Mouse (Mus musculus) cerebellum, adult 9-10 months (tissue): ENCODE measurements around the gene Borcs7.
"Not testable (repeated sequence)": the region's sequence is repeated elsewhere in the genome, so short reads cannot be mapped to it uniquely, and the experiment has no call there.

Experiments used
- DNase-seq: peaks from one replicate; pipeline ENCODE4 v3.0.0; 2022

Gene Borcs7

GRCm38 (mm10) chr19:46718150-46718549 is 28.4 kb downstream of the Borcs7 start:
- no peak for DNase-seq

- no peak for DNase-seq
Measured at GRCm38 (mm10) chr19:46724411-46724810, 34.7 kb downstream of the Borcs7 start.

- DNase-seq: no peak
Measured at GRCm38 (mm10) chr19:46726142-46726541, 36.4 kb downstream of the Borcs7 start.

GRCm38 (mm10) chr19:46727140-46727736 is 37.5 kb downstream of the Borcs7 start:
- no peak for DNase-seq

GRCm38 (mm10) chr19:46727945-46728540 is 38.3 kb downstream of the Borcs7 start:
- no peak for DNase-seq

- no peak for DNase-seq
Measured at GRCm38 (mm10) chr19:46728909-46729308, 39.2 kb downstream of the Borcs7 start.

GRCm38 (mm10) chr19:46731351-46731750 is 41.6 kb downstream of the Borcs7 start:
- no peak for DNase-seq

- not testable (repeated sequence) for DNase-seq
Measured at GRCm38 (mm10) chr19:46732673-46733072, 43.0 kb downstream of the Borcs7 start.

GRCm38 (mm10) chr19:46733626-46734025 is 43.9 kb downstream of the Borcs7 start:
- DNase-seq: no peak

GRCm38 (mm10) chr19:46735241-46735640 is 45.5 kb downstream of the Borcs7 start:
- DNase-seq: no peak

- no peak for DNase-seq
Measured at GRCm38 (mm10) chr19:46737106-46737505, 47.4 kb downstream of the Borcs7 start.

- peak; percentile 82 for DNase-seq
Measured at GRCm38 (mm10) chr19:46740341-46741008, 50.8 kb downstream of the Borcs7 start.

GRCm38 (mm10) chr19:46741574-46741973 is 51.9 kb downstream of the Borcs7 start:
- no peak for DNase-seq

GRCm38 (mm10) chr19:46744681-46745080 is 55.0 kb downstream of the Borcs7 start:
- DNase-seq: no peak

GRCm38 (mm10) chr19:46747799-46748198 is 58.1 kb downstream of the Borcs7 start:
- no peak for DNase-seq

- no peak for DNase-seq
Measured at GRCm38 (mm10) chr19:46752235-46752634, 62.5 kb downstream of the Borcs7 start.
